Mouse (Mus musculus): ENCODE results near the gene Bik.
A peak's percentile ranks its signal among the peaks of the same experiment; 100 is the strongest.
"Not testable (repeated sequence)": the region's sequence is repeated elsewhere in the genome, so short reads cannot be mapped to it uniquely, and the experiment has no call there.

The Bik gene

DNA sequence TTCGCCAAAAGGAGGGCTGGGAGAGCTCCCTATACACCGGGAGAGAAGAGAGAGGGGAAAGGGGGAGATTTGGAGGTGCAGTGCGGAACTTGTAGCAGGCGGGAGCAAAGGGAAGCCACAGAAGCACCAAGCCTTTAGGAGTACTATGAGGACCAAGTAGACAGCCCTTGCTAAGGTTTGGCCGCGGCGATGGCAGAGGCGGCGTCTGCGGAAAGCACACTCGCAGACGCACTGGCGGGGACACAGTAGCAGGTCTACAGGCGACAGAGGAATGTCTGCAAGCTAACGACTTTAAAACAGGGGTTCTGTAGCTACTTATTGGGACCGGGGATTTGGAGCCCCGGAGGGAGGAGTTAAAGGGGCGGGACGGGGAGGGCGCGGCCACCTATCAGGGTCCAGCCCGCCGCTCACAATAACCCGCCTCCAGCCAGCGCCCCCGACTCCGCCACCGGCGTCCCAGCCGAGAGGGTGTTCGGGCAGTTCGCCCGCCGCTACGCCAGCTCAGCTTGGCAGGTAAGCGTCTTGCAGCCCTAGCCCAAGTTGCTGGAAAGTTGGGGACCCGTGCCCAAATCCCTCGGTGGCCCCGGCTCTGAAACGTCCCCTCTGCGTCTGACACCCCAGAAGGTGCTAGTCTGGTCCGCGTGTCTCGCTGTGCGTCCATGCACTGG, at the start of gene Bik:
Gene Bik (plus strand): TSS at position 439 of the 668 bp plus-strand sequence.
- DNase-seq: peak; percentile 51 to 62

DNA sequence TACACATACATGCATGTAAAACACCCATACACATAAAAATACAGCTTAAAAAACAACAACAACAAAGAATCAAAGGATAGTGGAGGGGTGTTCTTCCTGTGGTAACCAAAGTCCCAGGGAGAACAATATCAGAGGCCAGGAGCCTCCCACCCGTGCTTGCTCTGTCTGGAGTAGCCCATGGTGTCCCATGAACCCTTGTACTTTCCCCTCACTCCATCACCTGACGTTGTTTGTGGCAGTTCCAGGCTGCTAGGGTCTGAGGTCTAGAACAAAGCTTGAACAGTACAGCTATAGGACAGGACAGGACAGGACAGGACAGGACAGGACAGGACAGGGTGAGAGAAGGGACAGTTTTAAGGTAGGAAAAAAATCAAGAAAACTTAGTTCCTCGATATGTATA, 48.6 kb upstream of the Bik start:
- DNase-seq: no peak

DNA sequence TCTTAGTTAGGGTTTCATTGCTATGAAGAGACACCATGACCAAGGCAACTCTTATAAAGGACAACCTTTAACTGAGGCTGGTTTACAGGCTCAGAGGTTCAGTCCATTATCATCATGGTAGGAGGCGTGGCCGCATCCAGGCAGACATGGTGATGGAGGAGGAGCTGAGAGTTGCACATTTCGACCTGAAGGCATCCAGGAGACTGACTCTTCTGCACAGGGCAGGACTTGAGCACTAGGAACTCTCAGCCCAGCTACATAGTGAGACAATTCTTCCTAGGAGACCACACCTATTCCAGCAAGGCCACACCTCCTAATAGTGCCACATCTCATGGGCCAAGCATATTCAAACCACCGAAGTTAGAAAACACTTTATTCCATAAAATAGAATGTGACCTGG, 46.8 kb upstream of the Bik start:
- DNase-seq: no peak

DNA sequence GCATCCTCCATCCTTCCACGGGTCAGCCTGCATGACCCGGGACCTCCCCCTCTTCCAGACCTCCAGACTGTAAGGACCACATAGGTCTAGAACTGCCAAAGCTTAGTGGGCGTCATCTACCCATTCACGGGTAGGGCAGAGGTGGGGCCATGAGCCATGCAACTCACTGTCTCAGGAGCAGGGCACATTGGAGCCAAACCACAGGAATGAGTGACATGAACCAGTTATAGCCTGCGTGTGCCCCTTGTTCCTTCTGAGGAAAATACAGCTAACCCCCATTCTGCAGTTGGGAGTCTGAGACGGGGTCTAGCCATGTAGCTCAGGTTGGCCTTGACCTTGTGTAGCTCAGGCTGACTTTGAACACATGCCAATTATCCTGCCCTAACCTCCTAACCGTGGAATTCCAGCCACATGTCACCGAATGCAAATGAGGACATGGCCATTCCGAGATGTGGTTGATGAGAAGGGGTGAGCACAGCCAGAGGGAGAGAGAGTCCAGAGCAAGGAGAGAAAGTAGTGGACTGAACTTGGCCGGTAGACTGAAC, 45.4 kb upstream of the Bik start:
- no peak for DNase-seq

DNA sequence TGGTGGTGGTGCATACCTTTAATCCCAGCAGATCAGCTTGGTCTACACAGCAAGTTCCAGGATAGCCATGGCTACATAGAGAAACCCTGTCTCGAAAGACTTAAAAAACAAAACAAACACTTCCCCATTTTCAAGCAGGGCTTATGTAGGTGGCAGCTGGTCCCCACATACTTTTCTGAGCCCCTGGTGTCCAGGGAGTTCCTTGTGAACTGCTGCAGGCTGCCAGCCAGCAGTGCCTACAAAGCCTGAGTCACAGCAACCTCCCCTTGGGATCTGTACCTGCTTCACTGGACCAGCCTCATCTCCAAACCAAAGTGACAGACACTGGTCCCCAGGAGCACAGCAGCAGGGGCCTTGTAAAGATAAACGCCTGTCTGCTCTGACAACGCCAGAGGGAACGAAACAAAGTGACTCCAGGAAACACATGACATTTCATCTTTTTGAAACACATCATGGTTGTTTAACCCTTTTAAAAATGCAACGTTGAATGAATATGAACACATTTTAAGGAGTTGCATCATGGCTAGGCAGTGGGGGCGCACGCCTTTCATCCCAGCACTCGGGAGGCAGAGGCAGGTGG, 43.9 kb upstream of the Bik start:
- no peak for DNase-seq

DNA sequence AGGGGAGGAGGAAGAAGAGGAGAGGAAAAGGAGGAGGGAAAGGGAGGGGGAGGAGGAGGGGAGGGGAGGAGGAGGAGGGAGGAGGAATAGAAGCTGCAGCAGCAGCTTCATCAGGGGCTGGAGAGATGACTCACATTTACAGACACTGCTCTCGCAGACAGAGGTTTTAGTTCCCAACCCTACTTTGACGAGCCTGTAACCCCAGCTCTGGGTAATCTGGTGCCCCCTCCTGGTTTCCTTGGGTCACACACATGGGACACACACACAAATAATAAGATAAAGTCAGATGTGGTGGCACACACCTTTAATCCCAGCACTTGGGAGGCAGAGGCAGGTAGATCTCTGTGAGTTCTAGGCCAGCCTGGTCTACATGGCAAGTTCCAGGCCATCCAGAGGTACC, 43.2 kb upstream of the Bik start:
- DNase-seq: peak; percentile 34 to 35

DNA sequence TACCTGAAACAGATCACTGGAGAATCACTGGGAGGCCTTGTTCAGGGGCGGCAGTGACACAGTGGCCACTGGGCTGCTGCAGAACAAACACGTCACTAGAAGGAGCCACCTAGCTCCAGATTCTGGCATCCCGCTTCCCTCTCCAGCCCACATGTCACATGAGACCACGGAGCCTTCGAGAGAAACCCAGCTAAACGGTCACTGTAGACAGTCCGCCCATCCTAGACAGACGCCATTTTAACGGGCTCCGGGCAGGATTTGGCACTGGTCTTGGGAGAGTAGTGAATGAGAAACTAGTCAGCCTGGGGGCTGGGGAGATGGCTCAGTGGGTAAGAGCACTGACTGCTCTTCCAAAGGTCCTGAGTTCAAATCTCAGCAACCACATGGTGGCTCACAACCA, 42.4 kb upstream of the Bik start:
- DNase-seq: no peak

DNA sequence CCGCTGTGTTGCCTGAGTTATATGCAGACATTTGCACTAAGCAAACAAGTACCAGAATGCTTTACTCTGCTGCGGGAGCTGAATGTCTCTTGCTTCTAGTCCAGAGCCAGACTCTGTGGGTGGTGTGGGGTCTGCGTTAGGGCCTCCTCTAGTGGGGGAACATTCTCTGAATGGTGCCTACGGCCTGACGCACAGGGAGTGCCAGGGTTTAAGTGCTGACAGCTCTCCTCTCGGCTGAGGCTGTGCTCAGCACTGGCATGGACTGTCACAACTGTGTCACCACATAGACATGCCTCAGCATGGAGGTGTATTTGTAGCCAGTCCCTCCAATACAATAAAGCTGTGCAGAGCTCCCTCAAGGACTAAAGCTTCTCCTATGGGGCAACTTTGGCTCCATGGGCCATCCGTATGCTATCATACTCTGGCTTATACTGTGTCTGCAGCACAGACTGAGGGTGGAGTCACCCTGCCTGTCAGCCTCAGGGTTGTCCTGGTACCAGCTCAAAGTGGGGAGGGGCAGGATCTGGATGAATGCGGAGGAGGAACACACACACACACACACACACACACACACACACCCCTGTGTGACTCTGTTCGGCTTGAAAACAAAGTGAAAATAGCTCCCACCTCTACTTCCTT, 39.1 kb upstream of the Bik start:
- no peak for DNase-seq

DNA sequence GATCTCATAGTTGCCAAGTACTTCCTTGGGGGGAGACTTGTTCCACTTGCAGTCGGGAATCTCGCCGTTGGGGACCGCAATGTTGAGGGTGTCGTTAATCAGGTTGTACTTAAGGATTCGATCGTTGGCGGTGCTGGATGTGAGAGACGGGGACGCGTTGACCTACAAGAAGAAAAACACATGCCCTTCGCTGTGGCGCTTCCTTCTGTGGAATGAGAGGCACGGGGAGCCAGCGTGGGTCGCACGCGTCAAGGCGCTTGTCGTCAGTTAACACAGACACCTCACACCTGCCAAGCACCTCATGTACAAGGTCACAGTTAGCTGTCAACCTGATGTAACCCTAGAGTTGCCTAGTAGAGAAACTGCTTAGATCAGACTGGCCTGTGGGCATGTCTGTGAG, 37.2 kb upstream of the Bik start:
- no peak for DNase-seq

DNA sequence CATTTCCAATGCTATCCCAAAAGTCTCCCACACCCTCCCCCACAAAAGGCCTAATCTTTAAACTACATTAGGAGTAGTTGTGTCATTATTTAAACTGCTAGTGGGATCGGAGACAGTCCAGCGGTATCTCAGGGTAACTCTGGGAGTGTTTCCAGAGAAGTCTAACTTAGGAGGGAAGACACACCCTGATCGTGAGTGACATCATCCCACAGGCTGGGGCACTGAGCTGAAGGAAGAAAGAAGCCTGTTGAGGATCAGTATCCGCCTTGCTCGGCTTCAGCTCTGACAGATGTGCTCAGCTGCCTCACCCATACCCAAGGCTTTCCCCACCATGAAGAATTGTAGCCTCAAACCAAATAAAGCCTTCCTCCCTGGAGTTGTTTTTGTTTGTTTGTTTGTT, 34.8 kb upstream of the Bik start:
- no peak for DNase-seq

DNA sequence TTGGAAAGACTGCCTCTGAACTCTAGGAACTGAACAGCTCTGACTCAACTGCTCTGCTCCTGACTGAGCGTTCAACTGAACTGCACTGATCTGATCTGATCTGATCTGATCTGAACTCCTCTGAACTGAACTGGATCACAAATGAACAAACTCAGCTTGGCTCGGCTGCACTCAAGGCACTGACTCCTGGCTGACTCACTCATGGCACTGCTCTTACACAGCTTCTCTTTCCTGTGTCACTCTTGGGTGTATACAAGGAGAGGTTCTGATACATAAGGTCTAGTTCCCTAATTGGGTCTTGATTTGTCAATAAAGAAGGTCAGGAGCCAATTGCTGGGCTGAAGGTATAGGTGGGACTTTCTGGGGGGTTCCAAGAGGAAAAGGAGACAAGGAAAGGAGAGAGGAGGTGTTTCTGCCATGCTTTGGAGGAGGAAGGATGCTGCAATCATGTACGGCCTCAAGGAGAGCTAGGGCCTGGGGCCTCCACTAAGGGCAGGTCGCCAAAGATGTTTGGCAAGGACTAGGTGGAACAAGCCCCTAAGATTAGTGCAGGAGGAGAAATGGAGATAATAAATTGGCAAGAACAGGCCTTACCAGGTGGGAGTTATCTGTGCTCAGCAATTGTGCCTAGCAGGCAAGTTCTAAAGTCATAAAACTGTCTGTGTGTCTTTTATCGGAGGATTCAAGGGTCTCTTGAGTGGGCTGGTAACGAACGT, 32.6 kb upstream of the Bik start:
- DNase-seq: no peak

DNA sequence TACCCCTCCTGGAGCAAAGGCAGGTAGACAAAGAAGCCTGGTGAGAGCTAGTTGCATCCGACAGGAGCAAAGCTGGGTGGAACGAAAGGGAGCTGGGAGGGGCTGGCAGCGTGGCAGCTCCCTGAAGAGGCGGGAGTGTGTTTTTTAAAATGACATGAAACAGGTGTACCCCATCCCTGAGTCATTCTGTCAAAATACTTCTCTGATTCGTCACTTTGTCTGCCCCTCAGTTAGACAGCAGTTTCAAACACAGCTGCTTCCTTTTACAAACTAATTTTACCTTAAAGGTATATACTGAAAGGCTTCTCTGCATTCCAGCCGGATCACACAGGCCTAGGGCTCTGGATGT, 32.1 kb upstream of the Bik start:
- DNase-seq: no peak

DNA sequence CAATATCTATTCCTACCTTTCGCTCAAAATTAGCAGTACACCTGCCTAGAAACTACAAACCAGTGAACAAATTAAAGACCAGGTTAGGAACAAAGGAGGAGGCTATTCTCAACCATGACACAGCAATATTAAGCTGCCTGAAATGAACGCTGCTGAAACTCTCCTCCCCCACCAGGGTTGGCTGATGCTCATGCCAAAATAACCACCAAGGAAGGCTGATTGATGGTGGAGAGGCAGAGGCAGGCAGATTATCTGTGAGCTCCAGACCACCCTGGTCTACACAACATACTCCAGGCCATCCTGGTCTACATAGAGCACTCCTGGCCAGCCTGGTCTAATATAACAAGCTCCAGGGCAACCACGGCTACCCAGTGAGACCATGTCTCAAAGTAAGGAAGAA, 31.5 kb upstream of the Bik start:
- DNase-seq: no peak

DNA sequence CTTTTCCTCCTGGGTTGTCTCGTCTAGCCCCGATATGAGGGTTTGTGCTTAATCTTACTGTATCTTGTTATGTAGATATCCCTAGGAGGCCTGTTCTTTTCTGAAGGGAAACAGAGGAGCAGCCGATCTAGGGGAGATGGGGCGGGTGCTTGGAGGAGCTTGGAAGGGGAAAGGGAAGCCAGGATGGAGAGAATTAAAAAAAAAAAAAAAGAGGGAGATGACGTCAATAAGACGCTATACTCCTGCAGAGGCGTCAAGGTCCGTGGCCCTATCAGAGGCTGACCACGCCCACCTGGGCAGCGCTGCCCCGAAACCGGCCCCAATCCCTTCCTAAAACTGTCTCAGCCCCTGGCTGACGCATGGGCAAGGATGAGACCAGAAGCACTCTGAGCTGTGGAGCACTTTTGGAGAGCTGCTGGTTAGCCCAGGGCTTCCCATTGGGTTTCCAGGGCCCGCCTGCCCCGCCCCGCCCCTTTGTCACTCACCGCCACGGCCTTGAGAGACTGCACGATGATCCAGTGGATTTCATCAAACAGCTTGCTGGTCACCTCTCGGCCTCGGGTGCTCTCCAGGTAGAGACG, 30.8 kb upstream of the Bik start:
- DNase-seq: no peak

DNA sequence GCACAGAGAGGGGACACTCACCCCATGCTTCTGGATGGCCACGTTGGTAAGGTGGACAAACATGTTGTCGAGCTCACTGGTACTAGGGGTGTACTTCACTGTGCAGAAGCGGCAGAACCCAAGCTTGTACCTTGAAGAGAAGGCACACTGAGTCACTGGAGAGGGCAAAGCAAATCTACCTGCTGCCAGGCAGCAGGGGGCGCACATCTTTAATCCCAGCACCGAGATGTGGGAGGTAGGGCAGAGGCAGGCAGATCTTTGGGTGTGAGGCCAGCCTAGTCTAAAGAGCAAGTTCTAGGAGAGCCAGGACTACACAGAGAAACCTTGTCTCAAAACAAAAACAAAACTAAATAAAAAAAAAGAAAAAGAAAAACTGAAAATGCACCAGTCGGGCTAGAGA, 29.4 kb upstream of the Bik start:
- no peak for DNase-seq

DNA sequence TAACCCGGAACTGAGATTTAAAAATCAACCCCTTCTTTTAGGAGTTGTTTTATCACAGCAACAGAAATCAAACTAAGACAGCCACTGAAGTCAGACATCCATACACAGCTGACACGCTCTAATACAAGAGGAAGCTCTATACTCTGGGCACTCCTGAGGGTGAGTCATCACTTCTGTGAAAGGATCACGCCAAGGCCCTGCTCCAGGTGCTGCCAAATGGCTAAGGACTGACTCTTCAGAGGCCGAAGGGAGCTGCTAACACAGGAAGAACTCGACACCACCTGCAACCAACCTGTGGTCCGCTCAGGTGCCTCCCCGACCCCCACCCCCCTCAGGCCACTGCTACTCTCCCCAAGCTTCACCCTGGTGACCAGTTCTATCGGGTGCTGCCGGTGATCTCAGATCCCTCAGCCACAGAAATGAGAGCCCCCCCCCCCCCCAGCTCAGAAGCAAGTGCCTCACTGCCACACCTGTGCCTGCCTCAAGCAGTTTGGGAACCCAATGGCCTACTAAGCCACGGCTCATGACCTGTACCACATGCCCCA, 27.4 kb upstream of the Bik start:
- DNase-seq: no peak

DNA sequence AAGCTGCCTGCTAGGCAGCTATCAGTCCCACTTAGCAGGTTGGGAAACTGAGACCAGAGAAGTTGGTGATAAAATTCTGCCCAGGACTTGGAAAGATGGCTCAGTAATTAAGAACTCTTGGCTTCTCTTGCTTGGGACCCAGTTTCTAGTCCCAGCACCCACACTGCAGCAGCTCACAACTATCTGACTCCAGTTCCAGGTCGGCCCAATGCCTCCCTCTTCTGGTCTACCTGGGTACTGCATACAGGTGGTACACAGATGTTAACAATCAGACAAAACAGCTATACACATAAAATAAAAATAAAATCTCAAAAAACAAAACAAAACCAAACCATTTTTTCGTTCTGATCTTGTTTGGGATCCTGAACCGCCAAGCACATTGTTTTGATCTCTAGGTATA, 26.3 kb upstream of the Bik start:
- peak; percentile 34 to 43 for DNase-seq

DNA sequence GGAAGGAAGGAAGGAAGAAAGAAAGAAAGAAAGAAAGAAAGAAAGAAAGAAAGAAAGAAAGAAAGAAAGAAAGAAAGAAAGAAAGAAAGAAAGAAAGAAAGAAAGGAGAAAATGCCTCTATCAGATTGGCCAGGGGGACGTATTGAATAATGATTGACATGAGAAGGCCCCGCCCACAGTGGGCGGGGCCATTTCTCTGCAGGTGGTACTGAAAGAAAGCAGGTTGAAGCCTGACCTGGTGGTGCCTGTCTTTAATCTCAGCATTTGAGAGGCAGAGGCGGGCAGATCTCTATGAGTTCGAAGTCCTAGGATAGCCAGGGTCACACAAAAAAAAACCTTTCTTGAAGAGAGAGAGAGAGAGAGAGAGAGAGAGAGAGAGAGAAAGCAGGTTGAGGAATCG, 25.2 kb upstream of the Bik start:
- DNase-seq: not testable (repeated sequence)

DNA sequence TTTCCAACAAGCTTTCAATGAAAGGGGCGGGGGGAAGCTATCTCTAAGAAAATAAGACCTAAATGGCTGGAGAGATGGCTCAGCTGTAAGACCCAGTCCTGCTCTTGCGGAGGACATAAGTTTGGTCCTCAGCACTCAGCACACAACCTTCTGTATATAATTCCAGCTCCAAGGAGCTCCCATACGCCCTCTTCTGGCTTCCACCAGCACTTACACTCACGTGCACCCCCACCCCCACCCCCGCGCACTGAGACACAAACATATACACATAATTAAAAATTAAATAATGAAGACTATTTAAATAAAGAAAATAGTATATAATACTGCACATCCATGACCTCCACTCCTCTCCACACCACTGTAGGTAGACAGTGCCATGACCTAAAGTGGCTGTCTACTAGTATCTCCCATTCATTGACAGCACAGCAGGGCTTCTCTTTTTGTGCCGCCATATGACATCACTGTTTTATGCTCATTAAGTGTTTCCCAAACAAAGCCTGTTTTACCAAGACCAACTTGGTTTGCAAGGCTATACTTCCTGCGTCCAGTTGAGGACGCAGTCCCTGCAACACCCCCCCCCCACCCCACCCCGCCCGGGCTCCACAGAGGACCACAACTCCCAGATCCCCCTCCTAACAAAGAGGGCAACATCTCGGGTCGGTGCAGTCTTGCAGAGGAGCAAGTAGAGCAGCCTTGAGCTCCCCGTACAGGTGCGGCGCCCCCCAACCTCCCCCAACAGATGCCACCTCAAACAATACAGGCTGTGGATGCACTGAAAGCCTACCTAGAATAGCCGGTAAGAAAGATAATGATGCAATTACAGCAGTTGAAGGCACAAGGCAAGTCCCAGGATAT, 16.5 kb upstream of the Bik start:
- DNase-seq: peak in 1 of 2 experiments; percentile 17

DNA sequence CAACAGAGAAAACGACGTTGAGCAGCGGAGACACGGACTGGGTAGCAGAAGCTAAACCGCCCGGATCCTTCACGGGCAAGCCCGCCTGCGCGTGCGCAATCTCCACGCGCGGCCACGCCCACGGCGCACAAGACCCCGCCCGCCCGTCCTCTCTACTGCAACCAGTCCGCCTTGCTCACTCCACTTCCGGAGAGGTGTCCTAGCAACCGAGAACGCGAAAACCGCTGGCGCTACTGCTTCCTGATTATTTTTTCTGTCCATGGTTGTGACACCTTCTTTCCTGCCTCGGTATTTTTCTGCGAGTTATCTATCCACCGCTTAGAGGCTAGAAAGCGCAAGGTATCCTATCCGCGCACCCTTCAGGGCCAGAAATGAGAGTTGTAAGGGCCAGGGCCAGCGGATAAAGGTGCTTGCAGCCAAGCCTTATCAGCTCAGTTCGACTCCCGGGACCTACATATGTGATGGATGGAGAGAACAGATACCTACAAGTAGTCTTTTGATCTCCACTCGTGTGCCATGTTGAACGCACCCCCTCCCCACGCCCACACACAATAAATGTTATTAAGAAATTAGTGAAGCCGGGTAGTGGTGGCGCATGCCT, 15.8 kb upstream of the Bik start, which contains the start of gene Ttll1:
Gene Ttll1 (minus strand): TSS at position 89 of the 601 bp plus-strand sequence.
- DNase-seq: peak; percentile 96 to 97

DNA sequence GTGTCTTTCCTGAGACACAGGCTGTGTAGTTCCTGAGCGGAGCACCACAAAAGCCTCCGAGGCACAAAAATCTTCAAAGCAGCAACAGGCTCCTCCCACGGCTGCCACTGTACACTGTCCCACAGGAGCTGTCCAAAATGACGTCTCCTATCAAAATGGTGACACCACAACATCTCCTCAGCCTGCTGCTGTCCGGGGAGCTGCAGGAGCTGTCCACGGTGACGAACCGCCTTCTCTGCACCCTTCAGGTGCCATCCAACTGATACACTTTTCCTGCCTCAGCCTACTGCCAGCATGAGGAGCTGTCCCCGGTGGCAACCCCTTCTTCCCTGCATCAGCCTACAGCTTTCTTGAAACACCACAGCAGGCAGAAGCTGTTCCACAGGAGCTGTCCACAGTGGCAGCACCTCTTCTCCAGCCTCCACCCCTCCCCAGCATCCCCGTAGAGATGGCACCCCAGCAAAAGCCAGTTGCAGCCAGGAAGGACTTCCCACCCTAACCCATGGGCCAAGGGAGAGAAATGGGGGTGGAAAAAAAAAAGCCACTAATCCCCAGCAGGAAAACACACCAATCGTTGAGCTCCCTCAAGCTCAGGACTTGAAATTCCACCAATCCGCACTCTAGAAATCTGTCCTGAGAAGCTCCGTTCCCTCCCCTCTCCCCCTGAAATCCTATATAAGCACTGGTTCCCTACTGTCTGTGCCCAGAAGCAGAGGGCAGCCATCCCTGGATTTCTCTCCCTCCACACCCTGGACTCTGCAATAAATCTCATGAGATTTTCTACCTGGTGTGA, 14.0 kb upstream of the Bik start:
- no peak for DNase-seq
